Mouse (Mus musculus) midbrain, embryonic 16.5 days (tissue): ENCODE data around the gene Gm5591. TPM values are rescaled to one million over a fixed set of nuclear protein-coding genes. Genes with fewer than 3 reads are reported as not detected.
"Not testable (repeated sequence)": the region's sequence is repeated elsewhere in the genome, so short reads cannot be mapped to it uniquely, and the experiment has no call there.

Experiments
- ATAC-seq: fragments of 200-750 bp; cut with Nextera tagmentation; 2 replicates; pipeline ENCODE4 v1.8.0; 2017; ENCODE audit warnings: moderate TSS enrichment
- H3K27ac ChIP-seq: fragments of 300-500 bp; sonication (generic); 2 replicates; pipeline ENCODE4 v1.5.1; 2014; ENCODE audit warnings: mild to moderate bottlenecking, low read length, mixed read lengths
- H3K27me3 ChIP-seq: fragments of 300-500 bp; sonication (generic); 2 replicates; pipeline ENCODE4 v1.6.1; 2014; ENCODE audit warnings: low read depth, low read length, mixed read lengths; ENCODE audit not compliant: control insufficient read depth, insufficient read depth
- H3K36me3 ChIP-seq: fragments of 300-500 bp; sonication (generic); 2 replicates; pipeline ENCODE4 v1.6.1; 2014; ENCODE audit warnings: mild to moderate bottlenecking, low read length, moderate library complexity, mixed read lengths; ENCODE audit not compliant: control insufficient read depth, insufficient read depth
- H3K4me1 ChIP-seq: fragments of 300-500 bp; sonication (generic); 2 replicates; pipeline ENCODE4 v1.6.1; 2014; ENCODE audit warnings: mild to moderate bottlenecking, low read length, mixed read lengths; ENCODE audit not compliant: control insufficient read depth, insufficient read depth
- H3K4me2 ChIP-seq: fragments of 300-500 bp; sonication (generic); 2 replicates; pipeline ENCODE4 v1.6.1; 2014; ENCODE audit warnings: mild to moderate bottlenecking, low read length, mixed read lengths
- H3K4me3 ChIP-seq: fragments of 300-500 bp; sonication (generic); 2 replicates; pipeline ENCODE4 v1.5.1; 2014; ENCODE audit warnings: low read depth, mild to moderate bottlenecking, low read length, moderate library complexity, mixed read lengths
- H3K9ac ChIP-seq: fragments of 300-500 bp; sonication (generic); 2 replicates; pipeline ENCODE4 v1.6.1; 2014; ENCODE audit warnings: low read depth, low read length, mixed read lengths
- H3K9me3 ChIP-seq: fragments of 300-500 bp; sonication (generic); replicated peaks from 2 replicates; pipeline ENCODE4 v1.6.1; 2014; ENCODE audit warnings: mild to moderate bottlenecking, low read length, mixed read lengths; ENCODE audit not compliant: control insufficient read depth, poor library complexity, severe bottlenecking
- WGBS: fragments of 180-500 bp; shearing (Covaris S2); extraction: QIAGEN DNeasy Blood & Tissue Kit; methylation state at CpG from one replicate; pipeline ENCODE4 v1.1.7; 2014; 5-methylcytosine and 5-hydroxymethylcytosine counted together
- polyA plus RNA-seq: library from polyadenylated mRNA; unstranded; fragments of >200 nt; fragmentation: Nextera tagmentation; extraction: Ambion mirVana; gene quantifications from 2 replicates; pipeline ENCODE4 v1.2.1, GENCODE M21; 2015

Gene Gm5591
- polyA plus RNA-seq: not detected in 2 replicates

GRCm38 (mm10) chr7:38528093-38528492, at the start of gene Gm5591:
TSS of gene Gm5591 (minus strand) at chr7:38528193.
- H3K27ac ChIP-seq, ATAC-seq, H3K9ac ChIP-seq, H3K4me2 ChIP-seq, H3K9me3 ChIP-seq, H3K4me3 ChIP-seq, H3K27me3 ChIP-seq, H3K36me3 ChIP-seq, H3K4me1 ChIP-seq: not testable (repeated sequence)
- WGBS: 65% methylated on average over 2 of the region's 2 CpGs

GRCm38 (mm10) chr7:38488468-38488867, 39.5 kb downstream of the Gm5591 start:
- not testable (repeated sequence) for H3K27me3 ChIP-seq, H3K9me3 ChIP-seq, H3K27ac ChIP-seq, H3K9ac ChIP-seq, H3K36me3 ChIP-seq, H3K4me3 ChIP-seq, H3K4me2 ChIP-seq, H3K4me1 ChIP-seq, ATAC-seq
- 76% methylated on average over 1 of the region's 1 CpGs for WGBS
